Mouse (Mus musculus): ENCODE data around the gene Abca17.

Abca17 gene

GRCm38 (mm10) chr17:24344672-24345071, 6.2 kb downstream of the Abca17 start:
- DNase-seq = no peak

GRCm38 (mm10) chr17:24327656-24328055, 23.2 kb downstream of the Abca17 start:
- no peak for DNase-seq

GRCm38 (mm10) chr17:24325051-24325450, 25.8 kb downstream of the Abca17 start:
- no peak for DNase-seq

GRCm38 (mm10) chr17:24320826-24321225, 30.0 kb downstream of the Abca17 start:
- no peak for DNase-seq

GRCm38 (mm10) chr17:24307500-24307899, 43.4 kb downstream of the Abca17 start:
- peak; percentile 10 to 12 for DNase-seq

GRCm38 (mm10) chr17:24300651-24301050, 50.2 kb downstream of the Abca17 start:
- no peak for DNase-seq

- no peak for DNase-seq
Observed at GRCm38 (mm10) chr17:24289338-24289737, 61.5 kb downstream of the Abca17 start.

- DNase-seq = no peak
Observed at GRCm38 (mm10) chr17:24288477-24288876, 62.4 kb downstream of the Abca17 start.

- DNase-seq = no peak
Observed at GRCm38 (mm10) chr17:24285680-24286079, 65.2 kb downstream of the Abca17 start.

GRCm38 (mm10) chr17:24283266-24283818, 67.5 kb downstream of the Abca17 start:
- DNase-seq = no peak

GRCm38 (mm10) chr17:24282637-24283036, 68.2 kb downstream of the Abca17 start:
- DNase-seq = no peak

- DNase-seq = no peak
Observed at GRCm38 (mm10) chr17:24279907-24280306, 71.0 kb downstream of the Abca17 start.

- DNase-seq = no peak
Observed at GRCm38 (mm10) chr17:24267133-24267532, 83.7 kb downstream of the Abca17 start.

- DNase-seq = no peak
Observed at GRCm38 (mm10) chr17:24264766-24265165, 86.1 kb downstream of the Abca17 start.

- no peak for DNase-seq
Observed at GRCm38 (mm10) chr17:24260516-24260915, 90.4 kb downstream of the Abca17 start.

GRCm38 (mm10) chr17:24259702-24260101, 91.2 kb downstream of the Abca17 start:
- no peak for DNase-seq

GRCm38 (mm10) chr17:24258981-24259380, 91.9 kb downstream of the Abca17 start:
- no peak for DNase-seq

GRCm38 (mm10) chr17:24252329-24252728, 98.5 kb downstream of the Abca17 start:
- no peak for DNase-seq

- peak; percentile 98 for DNase-seq
Observed at GRCm38 (mm10) chr17:24251320-24252069, 99.4 kb downstream of the Abca17 start, which contains the start of gene Ccnf. Ccnf (minus strand) TSS chr17:24251484.

GRCm38 (mm10) chr17:24250988-24251319, 99.9 kb downstream of the Abca17 start:
- DNase-seq = no peak

GRCm38 (mm10) chr17:24248641-24249040, 102.2 kb downstream of the Abca17 start:
- no peak for DNase-seq

GRCm38 (mm10) chr17:24244061-24244460, 106.8 kb downstream of the Abca17 start:
- no peak for DNase-seq

- peak in 1 of 2 experiments; percentile 16 for DNase-seq
Observed at GRCm38 (mm10) chr17:24243311-24243969, 107.4 kb downstream of the Abca17 start.

- DNase-seq = peak in 1 of 2 experiments; percentile 20
Observed at GRCm38 (mm10) chr17:24236921-24237320, 113.9 kb downstream of the Abca17 start.
